Mouse (Mus musculus) heart, embryonic 10.5 days (tissue): ENCODE measurements around the gene Olfr204. TPM values are rescaled to one million over a fixed set of nuclear protein-coding genes. Genes with fewer than 3 reads are reported as not detected.
"Not testable (repeated sequence)": the region's sequence is repeated elsewhere in the genome, so short reads cannot be mapped to it uniquely, and the experiment has no call there.

Experiments used
- DNase-seq: peaks from one replicate; pipeline ENCODE4 v3.0.0-alpha.2; 2017; ENCODE audit warnings: low spot score
- H3K27ac ChIP-seq: fragments of 300-500 bp; sonication (generic); 2 replicates; pipeline ENCODE4 v1.5.1; 2016; ENCODE audit warnings: mild to moderate bottlenecking
- H3K27me3 ChIP-seq: fragments of 300-500 bp; sonication (generic); 2 replicates; pipeline ENCODE4 v1.6.1; 2016; ENCODE audit warnings: mild to moderate bottlenecking; ENCODE audit not compliant: poor library complexity, insufficient read depth, severe bottlenecking
- H3K36me3 ChIP-seq: fragments of 300-500 bp; sonication (generic); 2 replicates; pipeline ENCODE4 v1.6.1; 2016; ENCODE audit warnings: mild to moderate bottlenecking, moderate library complexity
- H3K4me1 ChIP-seq: fragments of 300-500 bp; sonication (generic); 2 replicates; pipeline ENCODE4 v1.6.1; 2016; ENCODE audit warnings: mild to moderate bottlenecking
- H3K4me3 ChIP-seq: fragments of 300-500 bp; sonication (generic); 2 replicates; pipeline ENCODE4 v1.5.1; 2016; ENCODE audit warnings: mild to moderate bottlenecking, moderate library complexity
- H3K9me3 ChIP-seq: fragments of 300-500 bp; sonication (generic); 2 replicates; pipeline ENCODE4 v1.6.1; 2016; ENCODE audit warnings: mild to moderate bottlenecking, moderate library complexity
- WGBS: fragments of 180-500 bp; shearing (Covaris S2); methylation state at CpG from one replicate; pipeline ENCODE4 v1.1.7; 2016; 5-methylcytosine and 5-hydroxymethylcytosine counted together
- polyA plus RNA-seq: library from polyadenylated mRNA; unstranded; fragments of >200 nt; fragmentation: Nextera tagmentation; extraction: Ambion mirVana; gene quantifications from 2 replicates; pipeline ENCODE4 v1.2.1, GENCODE M21; 2016

Gene Olfr204
- polyA plus RNA-seq, result not detected in 2 replicates

DNA sequence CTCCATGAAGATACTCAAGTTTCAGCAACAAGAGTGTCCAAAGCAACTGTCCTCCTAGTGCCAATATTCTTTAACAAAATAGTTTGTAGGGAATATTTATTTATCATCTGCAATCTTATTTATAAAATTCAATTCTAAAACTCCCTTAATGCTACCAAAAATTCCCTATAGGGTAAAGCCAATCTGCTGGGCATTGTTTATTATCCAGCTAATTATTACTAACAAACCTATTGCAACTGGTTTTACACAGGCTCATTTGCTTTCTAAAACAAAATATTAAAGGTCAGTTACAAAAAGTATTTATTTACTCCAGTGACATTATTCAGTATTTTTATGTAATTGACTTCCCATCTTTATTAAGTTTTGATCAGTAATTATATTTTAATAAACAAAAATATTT, at the start of gene Olfr204:
Gene Olfr204, minus strand, starts transcription at position 101 of the 400 bp plus-strand sequence.
- H3K27ac ChIP-seq, result no peak within 1 kb of the TSS
- no peaks in the 10 kb centered on the region for H3K4me1 ChIP-seq
- H3K9me3 ChIP-seq, result no peaks in the 10 kb centered on the region
- H3K4me3 ChIP-seq, result no peak within 1 kb of the TSS
- H3K27me3 ChIP-seq, result no peaks in the 10 kb centered on the region
- H3K36me3 ChIP-seq, result no peaks in the 10 kb centered on the region
- no peak for DNase-seq

DNA sequence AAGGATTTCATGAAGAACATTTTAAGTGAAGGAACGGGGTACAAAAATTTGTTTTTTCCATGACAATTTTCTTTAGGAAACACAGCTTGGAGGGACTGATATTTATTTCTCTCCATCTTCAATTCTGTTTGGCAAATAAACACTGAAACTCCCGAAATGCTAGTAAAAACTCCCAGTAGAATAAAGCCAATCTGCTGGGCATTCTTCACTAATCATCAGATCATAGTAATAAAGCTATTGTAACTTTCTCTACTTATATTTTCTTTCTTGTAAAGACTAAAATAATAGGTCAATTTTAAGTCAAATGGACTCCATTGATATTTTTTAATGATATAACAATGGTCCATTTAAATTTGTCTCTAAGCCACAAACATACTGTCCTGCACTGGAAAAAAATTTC, 45.8 kb upstream of the Olfr204 start, which contains the start of gene Olfr209:
Gene Olfr209, minus strand, starts transcription at position 101 of the 400 bp plus-strand sequence.
- no peak within 1 kb of the TSS for H3K27ac ChIP-seq
- WGBS, result 66% methylated on average over 2 of the region's 2 CpGs
- no peak for DNase-seq

DNA sequence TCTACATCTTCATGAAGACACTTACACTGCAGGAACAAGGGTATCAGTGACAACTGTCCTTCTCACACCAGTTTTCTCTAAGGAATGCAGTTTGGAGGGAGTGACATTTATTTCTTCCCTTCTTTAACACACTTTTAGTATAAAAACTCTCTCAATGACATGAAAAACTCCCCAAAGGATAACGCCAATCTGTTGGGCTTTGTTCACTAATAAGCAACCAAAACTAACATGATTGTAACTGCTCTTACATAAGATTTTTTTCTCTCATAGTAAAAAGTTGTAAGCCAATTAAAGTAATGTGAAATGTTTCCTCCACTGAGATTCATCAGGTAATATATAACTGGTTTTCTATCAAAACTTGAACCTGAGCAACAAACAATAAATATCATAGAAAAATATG, 31.1 kb upstream of the Olfr204 start, which contains the start of gene Olfr206:
Gene Olfr206, minus strand, starts transcription at position 101 of the 400 bp plus-strand sequence.
- Histone ChIP-seq H3K27ac (no peak within 1 kb of the TSS), H3K4me1 (no peaks in the 10 kb centered on the region), H3K4me3 (no peak within 1 kb of the TSS), H3K27me3 (no peaks in the 10 kb centered on the region), H3K9me3 (no peaks in the 10 kb centered on the region), H3K36me3 (no peaks in the 10 kb centered on the region)
- no peak for DNase-seq
- WGBS, result 76% methylated on average over 1 of the region's 1 CpGs

More for the DNA sequence above, 45.8 kb upstream of the Olfr204 start, which contains the start of gene Olfr209:
- Histone ChIP-seq H3K4me1 (no peaks in the 10 kb centered on the region), H3K27me3 (no peaks in the 10 kb centered on the region), H3K36me3 (no peaks in the 10 kb centered on the region), H3K9me3 (no peaks in the 10 kb centered on the region), H3K4me3 (no peak within 1 kb of the TSS)

DNA sequence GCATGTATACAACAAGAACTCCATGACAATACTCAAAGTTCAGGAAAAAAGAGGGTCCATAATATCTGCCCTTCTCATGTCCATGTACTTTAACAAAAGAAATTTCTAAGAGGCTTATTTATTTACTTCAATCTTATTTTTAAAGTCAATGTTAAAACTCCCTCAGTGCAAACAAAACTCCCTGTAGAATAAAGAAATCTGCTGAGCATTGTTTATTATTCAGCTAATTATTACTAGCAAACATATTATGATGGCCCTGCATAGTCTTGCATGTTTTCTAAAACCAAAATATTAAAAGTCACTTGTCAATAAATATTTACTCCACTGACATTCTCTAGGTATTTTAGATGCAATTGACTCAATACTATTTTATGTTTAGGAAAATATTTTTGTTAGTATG, 13.0 kb upstream of the Olfr204 start, which contains the start of gene Olfr205:
Gene Olfr205, minus strand, starts transcription at position 101 of the 400 bp plus-strand sequence.
- no peaks in the 10 kb centered on the region for H3K27me3 ChIP-seq

DNA sequence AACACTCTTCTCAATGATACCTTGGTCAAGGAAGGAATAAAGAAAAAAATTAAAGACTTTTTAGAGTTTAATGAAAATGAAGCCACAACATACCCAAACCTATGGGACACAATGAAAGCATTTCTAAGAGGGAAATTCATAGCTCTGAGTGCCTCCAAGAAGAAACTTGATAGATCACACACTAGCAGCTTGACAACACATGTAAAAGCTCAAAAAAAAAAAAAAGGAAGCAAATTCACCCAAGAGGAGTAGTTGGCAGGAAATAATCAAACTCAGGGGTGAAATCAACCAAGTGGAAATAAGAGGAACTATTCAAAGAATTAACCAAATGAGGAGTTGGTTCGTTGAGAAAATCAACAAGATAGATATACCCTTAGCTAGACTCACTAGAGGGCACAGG, 5.2 kb upstream of the Olfr204 start:
- WGBS, result 76% methylated on average over 1 of the region's 1 CpGs
- not testable (repeated sequence) for H3K36me3 ChIP-seq, H3K4me3 ChIP-seq, H3K27me3 ChIP-seq, H3K9me3 ChIP-seq, H3K4me1 ChIP-seq, DNase-seq, H3K27ac ChIP-seq

More for the DNA sequence above, 13.0 kb upstream of the Olfr204 start, which contains the start of gene Olfr205:
- Histone ChIP-seq H3K4me3 (no peak within 1 kb of the TSS), H3K27ac (no peak within 1 kb of the TSS), H3K4me1 (no peaks in the 10 kb centered on the region), H3K36me3 (no peaks in the 10 kb centered on the region), H3K9me3 (peaks cover 4% of the 10 kb centered on the region)
- no peak for DNase-seq

DNA sequence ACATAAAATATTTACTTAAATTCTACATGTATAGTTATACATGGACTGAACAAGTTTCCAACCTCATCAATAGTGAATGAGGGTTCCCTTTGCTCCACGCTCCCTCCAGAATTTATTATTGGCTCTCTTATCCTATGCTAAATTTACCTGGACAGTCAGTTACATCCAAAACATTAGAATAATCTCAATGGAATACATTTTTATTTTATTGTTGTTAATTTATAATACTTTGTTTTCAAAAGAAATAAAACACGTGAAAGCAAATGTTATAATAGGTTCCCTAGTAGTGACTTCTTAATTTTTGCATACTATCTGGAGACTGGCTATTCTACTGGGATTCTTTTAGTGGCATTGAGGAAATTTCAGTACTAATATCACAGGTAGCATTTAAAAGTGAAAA, 19.5 kb downstream of the Olfr204 start, which contains the start of gene Olfr203:
Gene Olfr203, plus strand, starts transcription at position 301 of the 400 bp plus-strand sequence.
- WGBS, result 85% methylated on average over 2 of the region's 2 CpGs
- no peak for DNase-seq
- Histone ChIP-seq H3K36me3 (no peaks in the 10 kb centered on the region), H3K9me3 (no peaks in the 10 kb centered on the region), H3K4me3 (no peak within 1 kb of the TSS), H3K27me3 (no peaks in the 10 kb centered on the region), H3K4me1 (no peaks in the 10 kb centered on the region), H3K27ac (no peak within 1 kb of the TSS)

DNA sequence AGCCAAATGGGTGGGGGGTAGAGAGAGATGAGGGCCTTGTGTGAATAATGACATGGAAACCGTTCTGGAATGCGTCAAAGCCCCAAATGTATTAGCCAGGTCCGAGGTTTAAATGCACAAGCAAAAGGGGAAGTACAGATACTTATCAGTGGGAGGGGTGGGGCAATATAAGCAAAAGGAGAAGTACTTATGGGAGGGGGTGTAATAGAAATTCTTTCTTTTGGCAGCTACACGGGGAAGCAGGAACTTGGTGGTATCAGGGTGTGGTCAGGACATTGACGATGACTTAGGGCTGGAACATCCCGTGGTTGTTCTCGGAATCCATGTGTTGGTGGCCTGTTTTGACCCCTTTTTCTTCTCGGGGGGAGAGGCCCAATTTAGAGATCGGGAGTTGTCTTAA, 30.5 kb downstream of the Olfr204 start:
- not testable (repeated sequence) for H3K36me3 ChIP-seq

DNA sequence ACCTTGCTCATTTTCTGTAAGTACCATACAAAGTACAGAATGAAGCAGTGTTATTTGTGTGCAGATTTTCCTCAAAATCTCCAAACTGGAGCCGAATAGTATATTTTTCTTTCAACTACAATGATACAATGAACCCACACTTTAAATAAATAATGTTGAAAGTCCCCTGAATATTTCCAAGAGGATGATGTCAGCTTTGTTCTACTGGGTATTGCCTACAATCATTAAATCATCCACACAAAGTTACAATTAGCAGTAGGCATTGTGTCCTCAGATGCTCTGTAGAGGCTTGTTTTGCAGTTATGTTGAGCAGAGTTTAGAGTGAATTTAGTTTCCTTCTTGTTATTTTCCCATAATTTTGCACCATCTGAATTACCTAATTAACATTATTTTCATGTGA, 31.4 kb downstream of the Olfr204 start, which contains the start of gene Olfr202:
Gene Olfr202, minus strand, starts transcription at position 101 of the 400 bp plus-strand sequence.
- Histone ChIP-seq H3K27ac (no peak within 1 kb of the TSS), H3K36me3 (no peaks in the 10 kb centered on the region), H3K9me3 (no peaks in the 10 kb centered on the region), H3K4me3 (no peak within 1 kb of the TSS), H3K27me3 (no peaks in the 10 kb centered on the region), H3K4me1 (no peaks in the 10 kb centered on the region)
- WGBS, result 81% methylated on average over 1 of the region's 1 CpGs
- no peak for DNase-seq

More for the DNA sequence above, 30.5 kb downstream of the Olfr204 start:
- not testable (repeated sequence) for H3K27me3 ChIP-seq, H3K9me3 ChIP-seq, DNase-seq, H3K4me3 ChIP-seq, H3K4me1 ChIP-seq, H3K27ac ChIP-seq
- WGBS, result 72% methylated on average over 9 of the region's 9 CpGs

DNA sequence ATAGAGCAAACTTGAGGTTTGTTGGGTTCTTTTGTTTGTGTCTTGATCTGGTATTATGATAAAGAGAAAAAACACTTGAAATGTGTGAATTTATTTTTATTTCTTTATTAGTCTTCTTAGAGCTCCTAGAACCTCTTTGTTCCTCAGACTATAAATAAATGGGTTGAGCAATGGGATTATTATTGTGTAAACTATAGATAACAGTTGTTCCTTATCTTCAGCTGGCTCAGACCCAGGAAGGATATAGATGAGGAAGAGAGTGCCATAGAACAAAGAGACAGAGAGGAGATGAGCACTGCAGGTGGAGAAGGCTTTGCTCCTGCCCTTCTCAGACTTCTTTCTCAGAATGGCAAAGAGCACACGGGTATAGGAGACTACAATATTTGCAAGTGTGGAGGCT, 34.6 kb downstream of the Olfr204 start:
- Histone ChIP-seq H3K27ac (no peak overlapping the region), H3K4me1 (no peaks in the 10 kb centered on the region), H3K9me3 (no peaks in the 10 kb centered on the region), H3K27me3 (no peaks in the 10 kb centered on the region), H3K36me3 (no peaks in the 10 kb centered on the region), H3K4me3 (no peak overlapping the region)
- DNase-seq, result no peak
- 67% methylated on average over 1 of the region's 1 CpGs for WGBS

DNA sequence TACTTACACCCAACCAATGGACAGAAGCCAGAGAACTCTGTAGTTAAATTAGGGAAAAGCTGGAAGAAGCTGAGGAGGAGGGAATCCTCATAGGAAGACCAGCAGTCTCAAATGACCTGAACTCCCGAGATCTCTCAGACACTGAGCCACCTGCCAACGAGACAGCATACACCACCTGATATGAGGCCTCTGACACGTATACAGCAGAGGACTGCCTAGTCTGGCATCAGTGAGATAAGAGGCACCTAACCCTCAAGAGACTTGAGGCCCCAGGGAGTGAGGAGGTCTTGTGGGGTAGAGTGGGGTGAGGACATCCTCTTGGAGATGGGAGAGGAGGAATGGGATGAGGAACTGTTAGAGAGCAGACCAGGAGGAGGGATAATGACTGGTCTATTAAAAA, 37.5 kb downstream of the Olfr204 start:
- H3K27me3 ChIP-seq, result no peaks in the 10 kb centered on the region
- no peak for DNase-seq
- no peak overlapping the region for H3K4me3 ChIP-seq
- H3K9me3 ChIP-seq, result no peaks in the 10 kb centered on the region
- H3K27ac ChIP-seq, result no peak overlapping the region
- H3K4me1 ChIP-seq, result no peaks in the 10 kb centered on the region
- no peaks in the 10 kb centered on the region for H3K36me3 ChIP-seq
- 45% methylated on average over 3 of the region's 3 CpGs for WGBS

DNA sequence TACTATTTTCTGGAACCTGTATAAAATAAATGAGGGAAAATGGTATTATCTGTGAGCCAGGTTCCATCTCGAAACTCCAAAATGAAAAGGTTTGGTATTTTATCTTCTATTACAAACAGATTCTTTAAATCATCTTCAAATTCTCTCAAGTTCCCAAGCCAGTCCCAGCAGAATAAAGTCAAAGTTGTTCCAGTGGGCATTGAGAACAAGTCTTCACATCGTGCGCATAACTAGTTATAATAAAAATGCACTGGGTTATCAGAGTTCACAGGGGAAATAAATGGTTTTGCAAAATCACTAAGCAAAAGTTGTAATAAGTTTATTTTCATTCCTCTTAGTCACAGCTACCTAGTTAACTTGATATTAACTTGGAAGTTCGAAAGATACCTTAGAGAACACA, 45.5 kb downstream of the Olfr204 start, which contains the start of gene Olfr201:
Gene Olfr201, minus strand, starts transcription at position 101 of the 400 bp plus-strand sequence.
- not testable (repeated sequence) for H3K27ac ChIP-seq, H3K9me3 ChIP-seq, H3K27me3 ChIP-seq, H3K4me3 ChIP-seq, H3K4me1 ChIP-seq, DNase-seq, H3K36me3 ChIP-seq
- WGBS, result 81% methylated on average over 4 of the region's 4 CpGs

DNA sequence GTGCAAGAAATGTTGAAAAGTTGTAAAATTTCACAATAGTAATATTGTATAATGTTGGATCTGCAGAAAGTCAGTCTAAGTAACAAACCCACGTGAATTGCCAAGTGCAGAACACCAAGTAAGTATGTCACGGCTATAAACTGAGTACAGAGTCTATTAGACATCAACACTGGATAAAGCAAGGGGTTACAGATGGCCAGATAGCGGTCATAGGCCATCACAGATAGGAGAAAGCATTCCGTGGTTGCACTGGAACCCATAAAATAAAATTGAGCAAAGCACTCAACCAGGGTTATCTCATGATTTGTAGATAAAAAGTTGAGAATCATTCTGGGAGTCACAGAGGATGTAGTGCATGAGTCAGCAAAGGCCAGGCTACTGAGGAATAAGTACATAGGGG, 49.0 kb downstream of the Olfr204 start:
- not testable (repeated sequence) for H3K27me3 ChIP-seq, H3K4me1 ChIP-seq, H3K36me3 ChIP-seq, DNase-seq, H3K4me3 ChIP-seq, H3K9me3 ChIP-seq, H3K27ac ChIP-seq
- 71% methylated on average over 4 of the region's 4 CpGs for WGBS
